Mouse (Mus musculus) lung, adult 2 months (tissue): ENCODE results near the gene Rmnd5b. TPM values are rescaled to one million over a fixed set of nuclear protein-coding genes. Genes with fewer than 3 reads are reported as not detected.

Experiments used
- DNase-seq: peaks from one replicate; pipeline ENCODE4 v3.0.0; 2022
- H3K4me1 ChIP-seq: fragments of 200-500 bp; 2 replicates; pipeline ENCODE4 v1.6.1; 2011; ENCODE audit warnings: low read length; ENCODE audit not compliant: control insufficient read depth, insufficient read depth
- H3K4me3 ChIP-seq: fragments of 200-500 bp; replicated peaks from 2 replicates; pipeline ENCODE3; 2011; ENCODE audit warnings: low read depth, mild to moderate bottlenecking, control low read depth, low read length; ENCODE audit errors: extremely low read depth
- CTCF ChIP-seq: fragments of 200-500 bp; IDR thresholded peaks from 2 replicates; pipeline ENCODE4 v1.5.1; 2011; ENCODE audit warnings: mild to moderate bottlenecking, low read length, control low read depth; ENCODE audit not compliant: insufficient read depth
- POLR2A ChIP-seq: fragments of 200-500 bp; IDR thresholded peaks from 2 replicates; pipeline ENCODE4 v1.6.1; 2011; ENCODE audit warnings: low read depth, mild to moderate bottlenecking, control low read depth, low read length, borderline replicate concordance; ENCODE audit errors: extremely low read depth
- WGBS: fragments of 180-500 bp; shearing (Covaris S2); methylation state at CpG from one replicate; pipeline ENCODE4 v1.1.7; 2018; 5-methylcytosine and 5-hydroxymethylcytosine counted together
- polyA plus RNA-seq: library from polyadenylated mRNA; depleted of rRNA; stranded (reverse); fragments of >200 nt; gene quantifications from 2 replicates; pipeline ENCODE4 v1.2.3, GENCODE M21; 2012

Gene Rmnd5b
- polyA plus RNA-seq, 1 experiment = 65.8 TPM

DNA sequence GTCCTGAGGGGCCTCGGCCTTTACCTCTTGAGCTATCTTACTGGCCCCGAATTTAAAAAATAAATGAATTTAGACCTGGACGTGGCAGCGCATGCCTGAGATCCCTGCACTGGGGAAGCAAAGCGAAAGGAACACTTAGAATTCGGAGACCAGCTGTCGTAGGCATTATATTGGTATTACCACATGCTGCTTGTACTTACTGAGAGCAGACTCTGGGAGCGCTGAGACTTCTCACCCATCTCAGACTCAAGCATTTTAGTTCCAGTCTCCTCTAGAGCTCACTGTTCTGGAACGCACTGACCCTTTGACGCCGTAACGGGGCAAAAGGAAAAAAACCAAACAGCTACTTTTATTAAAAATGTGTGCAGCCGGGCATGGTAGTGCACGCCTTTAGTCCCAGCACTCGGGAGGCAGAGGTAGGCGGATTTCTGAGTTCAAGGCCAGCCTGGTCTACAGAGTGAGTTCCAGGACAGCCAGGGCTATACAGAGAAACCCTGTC, 26.2 kb upstream of the Rmnd5b start:
- Histone ChIP-seq H3K4me1 (peaks cover 9% of the 10 kb centered on the region), H3K4me3 (no peak overlapping the region)
- TF ChIP-seq POLR2A (no peak), CTCF (no peak)
- no peak for DNase-seq
- 86% methylated on average over 16 of the region's 16 CpGs for WGBS

- peaks cover 12% of the 10 kb centered on the region for H3K4me1 ChIP-seq
- WGBS = 23% methylated on average over 6 of the region's 6 CpGs
- TF ChIP-seq CTCF (no peak), POLR2A (no peak)
- DNase-seq = no peak
- no peak overlapping the region for H3K4me3 ChIP-seq
Measured at GRCm38 (mm10) chr11:51658705-51659104, 23.0 kb upstream of the Rmnd5b start.

DNA sequence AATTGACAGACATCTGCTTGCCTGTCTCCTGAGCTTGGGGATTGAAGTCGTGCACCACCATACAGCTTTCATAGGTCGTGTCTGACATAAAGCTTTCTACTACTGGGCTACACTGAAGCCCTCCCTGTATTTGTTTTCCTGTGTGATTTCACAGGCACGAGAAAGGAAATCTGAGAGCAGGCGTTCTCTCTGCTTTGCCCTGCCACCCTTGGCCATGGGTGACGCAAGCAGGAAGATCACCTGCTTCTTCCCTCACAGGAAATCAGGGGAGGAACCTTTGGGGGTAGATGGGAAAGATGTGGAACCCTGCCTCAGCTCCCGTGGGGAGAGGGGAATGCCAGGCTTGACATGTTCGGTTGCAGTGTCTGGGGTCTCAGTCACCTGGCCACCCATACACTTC, 22.6 kb upstream of the Rmnd5b start:
- H3K4me3 ChIP-seq = no peak overlapping the region
- H3K4me1 ChIP-seq = peaks cover 12% of the 10 kb centered on the region
- TF ChIP-seq CTCF (no peak), POLR2A (no peak)
- 26% methylated on average over 7 of the region's 7 CpGs for WGBS
- DNase-seq = no peak

DNA sequence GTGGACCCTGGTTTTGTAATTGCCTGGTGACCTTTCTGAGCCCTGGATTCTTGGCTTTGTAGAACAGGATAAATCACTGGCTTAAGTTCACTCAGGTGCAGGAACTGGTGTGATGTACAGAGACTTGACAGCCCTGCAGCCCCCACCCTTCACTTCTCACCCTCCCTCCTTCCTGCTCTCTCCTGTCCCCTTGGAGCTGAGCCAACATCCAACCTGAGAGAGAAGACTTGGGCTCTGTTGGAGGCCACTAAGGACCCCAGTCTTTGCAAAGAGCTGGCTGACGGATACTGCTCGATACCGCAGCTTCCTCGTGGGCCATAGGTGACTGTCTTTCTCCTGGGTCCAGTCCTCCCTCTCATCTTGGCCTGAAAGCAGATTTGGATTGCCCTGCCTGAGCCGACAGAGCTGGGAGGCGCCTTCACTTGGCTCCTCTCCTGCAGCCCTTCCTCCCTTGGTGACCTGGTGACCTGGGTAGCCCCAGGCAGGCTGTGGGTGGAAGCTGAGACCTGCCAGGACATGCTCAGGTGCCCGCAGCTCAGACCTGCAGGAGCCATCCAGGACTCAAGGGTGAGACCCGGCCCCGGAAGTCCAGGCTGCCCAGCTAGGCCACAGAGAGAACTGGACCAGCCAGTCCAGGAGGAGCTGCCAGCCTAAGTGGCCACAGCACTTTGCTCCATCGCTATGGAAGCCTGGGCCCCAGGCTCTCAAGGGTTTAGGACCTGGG, 21.3 kb upstream of the Rmnd5b start:
- Histone ChIP-seq H3K4me3 (no peak overlapping the region), H3K4me1 (peaks cover 12% of the 10 kb centered on the region)
- 62% methylated on average over 10 of the region's 10 CpGs for whole genome bisulfite sequencing
- no peak for TF ChIP-seq POLR2A
- TF ChIP-seq CTCF = no peak
- DNase-seq = no peak

DNA sequence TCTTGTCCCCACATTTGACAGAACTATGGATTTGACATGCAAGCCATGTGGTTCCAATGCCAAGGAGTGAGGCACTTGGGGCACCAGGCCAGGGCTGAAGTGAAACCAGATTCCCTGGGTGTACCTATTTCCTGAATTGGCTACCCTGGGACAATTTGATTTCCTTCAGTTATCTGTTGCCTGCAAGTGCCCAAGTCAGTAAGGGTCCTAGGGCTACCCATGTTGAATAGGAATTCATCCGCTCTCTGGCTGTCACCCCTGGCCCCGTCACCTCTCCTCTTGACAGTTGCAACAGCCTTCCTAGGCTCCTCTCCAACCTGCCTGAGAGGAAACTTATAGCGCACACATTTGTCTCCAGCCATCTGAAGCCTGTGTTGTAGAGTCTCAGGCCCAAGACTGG, 19.2 kb upstream of the Rmnd5b start:
- DNase-seq = no peak
- no peak for TF ChIP-seq POLR2A
- no peak for TF ChIP-seq CTCF
- Histone ChIP-seq H3K4me1 (peaks cover 12% of the 10 kb centered on the region), H3K4me3 (no peak overlapping the region)
- 81% methylated on average over 3 of the region's 3 CpGs for WGBS

GRCm38 (mm10) chr11:51653736-51654135, 18.0 kb upstream of the Rmnd5b start:
- Histone ChIP-seq H3K4me3 (no peak overlapping the region), H3K4me1 (peaks cover 9% of the 10 kb centered on the region)
- no peak for DNase-seq
- 85% methylated on average over 6 of the region's 6 CpGs for WGBS
- TF ChIP-seq CTCF = no peak
- TF ChIP-seq POLR2A = no peak

GRCm38 (mm10) chr11:51652889-51653418, 17.3 kb upstream of the Rmnd5b start:
- 93% methylated on average over 4 of the region's 4 CpGs for WGBS
- H3K4me1 ChIP-seq = peaks cover 3% of the 10 kb centered on the region; the same call in 1 of the 2 replicates
- TF ChIP-seq POLR2A = no peak
- TF ChIP-seq CTCF = no peak
- no peak overlapping the region for H3K4me3 ChIP-seq
- DNase-seq = no peak

- Histone ChIP-seq H3K4me1 (peaks cover 6% of the 10 kb centered on the region; the same call in 1 of the 2 replicates), H3K4me3 (peak within 1 kb of the TSS; percentile 72)
- DNase-seq = peak; percentile 82
- WGBS = 2% methylated on average over 69 of the region's 70 CpGs
- TF ChIP-seq POLR2A (peak; percentile 59), CTCF (no peak)
Measured at GRCm38 (mm10) chr11:51650691-51651515, 15.2 kb upstream of the Rmnd5b start, which contains the start of the genes N4bp3 and D930048N14Rik. Gene N4bp3, minus strand, starts transcription at chr11:51650842. Gene D930048N14Rik, plus strand, starts transcription at chr11:51650954.

GRCm38 (mm10) chr11:51650261-51650660, 14.6 kb upstream of the Rmnd5b start:
- Histone ChIP-seq H3K4me3 (peak overlapping the region; percentile 72), H3K4me1 (peaks cover 10% of the 10 kb centered on the region; the same call in 1 of the 2 replicates)
- WGBS = 1% methylated on average over 30 of the region's 30 CpGs
- no peak for DNase-seq
- no peak for TF ChIP-seq CTCF
- 0 out of 2 replicates have a peak, but pooled peaks have one; percentile 10 for TF ChIP-seq POLR2A
